Mouse (Mus musculus): ENCODE results near the gene E130208F15Rik. TPM values are rescaled to one million over a fixed set of nuclear protein-coding genes. Genes with fewer than 3 reads are reported as not detected.

E130208F15Rik gene
- polyA plus RNA-seq, 1 experiment from 2014 or later: not detected

DNA sequence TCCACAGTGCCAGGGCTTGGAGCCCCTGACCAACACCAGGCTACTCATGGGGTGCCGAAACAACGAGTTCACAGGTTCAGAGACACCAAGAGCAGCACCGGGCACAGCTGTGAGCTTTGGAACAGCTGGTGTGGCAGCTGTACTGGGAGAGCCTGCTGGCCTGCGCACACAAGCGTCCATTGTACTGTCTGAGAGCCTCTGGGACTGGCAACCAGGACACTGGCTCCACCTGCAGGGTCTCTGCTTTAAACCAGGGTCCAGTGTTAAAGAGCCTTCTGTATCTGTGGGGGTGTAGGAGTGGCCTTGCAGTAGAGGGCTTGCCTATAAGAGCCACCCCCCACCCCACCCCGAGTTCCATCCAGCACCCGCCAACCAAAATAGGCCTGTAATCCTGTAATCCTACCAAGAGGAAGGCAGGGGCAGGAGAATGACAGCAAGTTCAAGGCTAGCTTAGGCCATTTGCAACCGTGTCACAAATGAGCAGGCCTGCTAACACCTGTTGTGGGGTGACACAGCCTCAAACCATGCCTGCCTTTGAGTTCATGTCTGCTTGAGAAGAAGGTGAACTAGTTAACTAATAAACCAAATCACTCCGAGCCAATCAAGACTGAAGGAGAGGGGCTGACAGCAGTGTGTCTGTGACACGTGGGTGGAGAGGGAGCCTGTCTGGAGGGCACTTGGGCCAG is 31.7 kb upstream of the E130208F15Rik start:
- H3K27ac ChIP-seq (replicated peaks): no peak overlapping the region
- H3K36me3 ChIP-seq (ENCODE audit: control insufficient read depth, insufficient read depth, low read length): no peaks in the 10 kb centered on the region
- no peaks in the 10 kb centered on the region for H3K4me1 ChIP-seq (replicated peaks; ENCODE audit: control insufficient read depth, insufficient read depth)
- WGBS: 58% methylated on average over 10 of the region's 10 CpGs
- ATAC-seq (ENCODE audit: low FRiP score, low TSS enrichment): 0 out of 2 replicates have a peak, but pooled peaks have one; percentile 19
- H3K4me3 ChIP-seq (ENCODE audit: low read depth, low read length): no peak overlapping the region
- no peak overlapping the region for H3K4me2 ChIP-seq (replicated peaks; ENCODE audit: low read depth)
- TF ChIP-seq CTCF (IDR thresholded peaks at IDR 0.05; ENCODE audit: low read depth) (peak; percentile 16; the same call in 1 of the 2 replicates), EP300 (optimal IDR thresholded peaks at IDR 0.05) (no peak)
- H3K9ac ChIP-seq (ENCODE audit: low read length): no peak overlapping the region
- H3K9me3 ChIP-seq (ENCODE audit: control insufficient read depth, low read length): no peaks in the 10 kb centered on the region
- DNase-seq (ENCODE audit: low spot score): no peak
- no peaks in the 10 kb centered on the region for H3K27me3 ChIP-seq (ENCODE audit: control insufficient read depth, insufficient read depth, low read length)

DNA sequence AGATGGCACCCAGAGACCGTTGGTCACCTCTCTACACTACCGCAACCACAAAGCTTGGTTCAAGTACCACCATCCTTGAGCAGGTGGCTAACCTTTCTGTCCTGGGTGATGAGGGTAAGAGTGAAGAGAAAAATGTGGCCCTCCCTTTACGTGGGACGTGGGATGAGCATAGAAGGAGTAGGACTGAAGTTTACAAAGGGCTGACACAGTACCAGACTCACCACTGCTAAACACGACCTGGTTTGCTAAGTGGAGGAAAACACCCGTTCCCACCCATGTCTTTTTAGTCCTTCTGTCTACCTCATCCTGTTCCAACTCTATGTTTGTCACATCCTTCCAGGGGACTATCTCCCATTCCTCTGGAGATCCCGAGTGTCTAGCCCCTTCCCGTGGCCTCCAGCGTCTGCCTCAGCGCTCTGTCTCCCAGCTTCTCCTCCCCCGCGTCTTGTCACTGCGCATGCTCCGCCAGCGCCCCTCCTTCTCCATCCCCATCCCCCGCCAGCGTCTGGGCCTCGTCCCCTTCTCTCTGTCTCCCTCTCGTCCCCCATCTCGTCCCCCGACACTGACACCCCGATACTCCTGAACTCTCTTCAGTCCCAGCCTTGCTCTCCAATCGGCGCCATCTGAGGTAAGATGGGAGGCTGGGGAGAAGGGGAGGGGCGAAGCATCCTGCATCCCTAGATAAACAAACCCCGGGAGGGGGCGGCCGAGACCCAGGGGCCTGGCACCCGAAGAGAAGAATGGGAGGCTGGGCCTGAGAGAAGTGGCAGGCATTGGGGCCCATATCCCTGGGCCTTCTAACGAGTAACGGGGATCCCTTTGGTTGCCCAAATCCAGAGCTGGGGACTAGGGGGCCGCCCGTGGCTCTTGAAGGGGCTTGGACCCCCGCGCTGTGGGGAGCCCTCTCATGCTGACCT is 30.1 kb upstream of the E130208F15Rik start, which contains the start of gene Clip3:
Gene Clip3, plus strand, starts transcription at position 514 of the 917 bp plus-strand sequence.
- ATAC-seq (ENCODE audit: low FRiP score, low TSS enrichment) (peak; percentile 55; the same call in 1 of the 2 replicates), DNase-seq (ENCODE audit: low spot score) (peak; percentile 64)
- Histone ChIP-seq H3K4me3 (ENCODE audit: low read depth, low read length) (peak within 1 kb of the TSS; percentile 59), H3K4me2 (replicated peaks; ENCODE audit: low read depth) (peak within 1 kb of the TSS; percentile 65), H3K9me3 (ENCODE audit: control insufficient read depth, low read length) (no peaks in the 10 kb centered on the region), H3K27ac (replicated peaks) (peak within 1 kb of the TSS; percentile 45; the same call in 1 of the 2 replicates), H3K4me1 (replicated peaks; ENCODE audit: control insufficient read depth, insufficient read depth) (no peaks in the 10 kb centered on the region), H3K27me3 (ENCODE audit: control insufficient read depth, insufficient read depth, low read length) (no peaks in the 10 kb centered on the region), H3K9ac (ENCODE audit: low read length) (peak within 1 kb of the TSS; percentile 70), H3K36me3 (ENCODE audit: control insufficient read depth, insufficient read depth, low read length) (no peaks in the 10 kb centered on the region)
- 6% methylated on average over 35 of the region's 35 CpGs for WGBS
- TF ChIP-seq EP300 (optimal IDR thresholded peaks at IDR 0.05): no peak

DNA sequence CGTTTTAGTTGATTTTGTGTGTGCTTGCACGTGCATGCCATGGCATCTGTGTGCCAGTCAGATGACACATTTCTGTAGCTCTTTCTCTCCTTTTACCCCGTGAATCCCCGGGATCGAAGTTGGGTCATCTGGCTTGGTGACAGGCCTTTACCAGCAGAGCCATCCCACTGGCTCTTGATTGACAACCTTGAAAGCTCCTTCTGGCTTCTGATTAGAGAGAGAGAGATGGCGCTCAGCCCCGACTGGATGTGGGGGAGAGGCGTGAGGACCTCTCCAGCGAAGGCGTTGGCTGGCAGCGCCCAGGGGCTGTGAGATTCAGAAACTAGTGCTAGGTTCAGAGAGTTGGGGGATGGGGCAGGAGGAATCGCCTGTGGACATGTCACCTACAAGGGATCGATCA is 27.7 kb upstream of the E130208F15Rik start:
- H3K27me3 ChIP-seq (ENCODE audit: control insufficient read depth, insufficient read depth, low read length): no peaks in the 10 kb centered on the region
- no peaks in the 10 kb centered on the region for H3K4me1 ChIP-seq (replicated peaks; ENCODE audit: control insufficient read depth, insufficient read depth)
- TF ChIP-seq EP300 (optimal IDR thresholded peaks at IDR 0.05) (no peak), CTCF (IDR thresholded peaks at IDR 0.05; ENCODE audit: low read depth) (no peak)
- WGBS: 73% methylated on average over 13 of the region's 13 CpGs
- no peaks in the 10 kb centered on the region for H3K9me3 ChIP-seq (ENCODE audit: control insufficient read depth, low read length)
- no peak overlapping the region for H3K27ac ChIP-seq (replicated peaks)
- no peak overlapping the region for H3K9ac ChIP-seq (ENCODE audit: low read length)
- no peak overlapping the region for H3K4me3 ChIP-seq (ENCODE audit: low read depth, low read length)
- 0 out of 2 replicates have a peak, but pooled peaks cover 2% of the 10 kb centered on the region for H3K36me3 ChIP-seq (ENCODE audit: control insufficient read depth, insufficient read depth, low read length)
- H3K4me2 ChIP-seq (replicated peaks; ENCODE audit: low read depth): no peak overlapping the region
- ATAC-seq (ENCODE audit: low FRiP score, low TSS enrichment) (no peak), DNase-seq (ENCODE audit: low spot score) (no peak)

DNA sequence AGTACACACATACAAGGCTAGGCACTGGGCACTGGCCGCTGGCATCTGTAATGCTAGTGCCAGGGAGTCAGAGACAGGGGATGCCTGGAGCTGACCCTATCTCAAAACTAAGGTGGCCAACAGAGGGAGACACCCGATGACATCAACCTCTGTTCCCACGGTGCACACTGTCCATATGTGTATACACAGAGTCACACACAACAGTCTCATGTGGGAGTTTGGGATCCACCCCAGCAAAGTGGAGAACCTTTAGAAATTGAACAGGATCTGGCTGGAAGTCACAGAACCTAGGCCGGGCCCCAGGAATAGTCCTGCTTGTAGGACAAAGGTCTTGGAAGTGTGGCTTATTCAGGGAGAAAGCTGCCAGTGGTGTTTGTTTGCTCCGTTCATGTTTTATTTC is 27.2 kb upstream of the E130208F15Rik start:
- Histone ChIP-seq H3K4me2 (replicated peaks; ENCODE audit: low read depth) (no peak overlapping the region), H3K36me3 (ENCODE audit: control insufficient read depth, insufficient read depth, low read length) (0 out of 2 replicates have a peak, but pooled peaks cover 2% of the 10 kb centered on the region), H3K27ac (replicated peaks) (no peak overlapping the region), H3K4me1 (replicated peaks; ENCODE audit: control insufficient read depth, insufficient read depth) (no peaks in the 10 kb centered on the region), H3K9ac (ENCODE audit: low read length) (no peak overlapping the region), H3K4me3 (ENCODE audit: low read depth, low read length) (no peak overlapping the region), H3K27me3 (ENCODE audit: control insufficient read depth, insufficient read depth, low read length) (no peaks in the 10 kb centered on the region), H3K9me3 (ENCODE audit: control insufficient read depth, low read length) (no peaks in the 10 kb centered on the region)
- no peak for ATAC-seq (ENCODE audit: low FRiP score, low TSS enrichment)
- 81% methylated on average over 5 of the region's 5 CpGs for WGBS
- DNase-seq (ENCODE audit: low spot score): no peak
- TF ChIP-seq CTCF (IDR thresholded peaks at IDR 0.05; ENCODE audit: low read depth) (no peak), EP300 (optimal IDR thresholded peaks at IDR 0.05) (no peak)

- no peak overlapping the region for H3K27ac ChIP-seq (replicated peaks)
- no peaks in the 10 kb centered on the region for H3K9me3 ChIP-seq (ENCODE audit: control insufficient read depth, low read length)
- H3K4me2 ChIP-seq (replicated peaks; ENCODE audit: low read depth): no peak overlapping the region
- DNase-seq (ENCODE audit: low spot score) (no peak), ATAC-seq (ENCODE audit: low FRiP score, low TSS enrichment) (peak; percentile 38; the same call in 1 of the 2 replicates)
- H3K9ac ChIP-seq (ENCODE audit: low read length): no peak overlapping the region
- WGBS: 47% methylated on average over 10 of the region's 10 CpGs
- no peak overlapping the region for H3K4me3 ChIP-seq (ENCODE audit: low read depth, low read length)
- H3K4me1 ChIP-seq (replicated peaks; ENCODE audit: control insufficient read depth, insufficient read depth): no peaks in the 10 kb centered on the region
- no peak for TF ChIP-seq CTCF (IDR thresholded peaks at IDR 0.05; ENCODE audit: low read depth)
- no peak for TF ChIP-seq EP300 (optimal IDR thresholded peaks at IDR 0.05)
- 0 out of 2 replicates have a peak, but pooled peaks cover 2% of the 10 kb centered on the region for H3K36me3 ChIP-seq (ENCODE audit: control insufficient read depth, insufficient read depth, low read length)
- H3K27me3 ChIP-seq (ENCODE audit: control insufficient read depth, insufficient read depth, low read length): no peaks in the 10 kb centered on the region
These were observed 26.4 kb upstream of the E130208F15Rik start for GRCm38 (mm10) chr7:30295103-30295502.
